Mouse (Mus musculus) granulocyte monocyte progenitor cell, adult 5-6 weeks (primary cell): Measurements from ENCODE around the gene Adgrg5. TPM values are rescaled to one million over a fixed set of nuclear protein-coding genes. Genes with fewer than 3 reads are reported as not detected.
A peak's percentile ranks its signal among the peaks of the same experiment; 100 is the strongest.

Experiments used
- ATAC-seq: replicated peaks from 2 replicates; pipeline ENCODE4 v1.8.0; 2016; ENCODE audit warnings: mild to moderate bottlenecking, moderate TSS enrichment, inconsistent platforms; ENCODE audit not compliant: poor library complexity, severe bottlenecking
- total RNA-seq, 2 experiments: library from RNA; stranded (forward) in 1 of 2; stranded (reverse) in 1 of 2; fragments of 200-712, 200-1000 nt in 1 of 2; fragments of >200 nt in 1 of 2; fragmentation: Nextera tagmentation in 1 of 2; gene quantifications; 2 replicates each; pipeline ENCODE4 v1.2.3; 2014 to 2017

The Adgrg5 gene
- total RNA-seq (2014; fragmentation: Nextera tagmentation) (not detected in 2 replicates), total RNA-seq (2017) (not detected in 2 replicates)

- ATAC-seq: peak; percentile 16; the same call in 1 of the 2 replicates
Observed at GRCm38 (mm10) chr8:94923405-94923804, at the start of gene Adgrg5. Gene Adgrg5, plus strand, starts transcription at chr8:94923694.

GRCm38 (mm10) chr8:94874358-94874757 is 49.1 kb upstream of the Adgrg5 start:
- ATAC-seq: peak; percentile 42

- ATAC-seq: no peak
Observed at GRCm38 (mm10) chr8:94875096-94875870, 48.2 kb upstream of the Adgrg5 start.

GRCm38 (mm10) chr8:94875871-94876150 is 47.7 kb upstream of the Adgrg5 start:
- ATAC-seq: peak; percentile 2; the same call in 1 of the 2 replicates

GRCm38 (mm10) chr8:94876197-94876730 is 47.2 kb upstream of the Adgrg5 start, which contains the start of gene Dok4:
Gene Dok4, minus strand, starts transcription at chr8:94876330.
- peak; percentile 77 for ATAC-seq

GRCm38 (mm10) chr8:94876820-94877219 is 46.7 kb upstream of the Adgrg5 start:
- ATAC-seq: no peak

GRCm38 (mm10) chr8:94880742-94881141 is 42.8 kb upstream of the Adgrg5 start:
- no peak for ATAC-seq

- ATAC-seq: peak; percentile 67
Observed at GRCm38 (mm10) chr8:94888383-94889036, 35.0 kb upstream of the Adgrg5 start.

GRCm38 (mm10) chr8:94892917-94893316 is 30.6 kb upstream of the Adgrg5 start:
- ATAC-seq: no peak

- ATAC-seq: no peak
Observed at GRCm38 (mm10) chr8:94899262-94899661, 24.2 kb upstream of the Adgrg5 start.

GRCm38 (mm10) chr8:94900617-94901016 is 22.9 kb upstream of the Adgrg5 start:
- ATAC-seq: no peak

- no peak for ATAC-seq
Observed at GRCm38 (mm10) chr8:94901031-94901430, 22.5 kb upstream of the Adgrg5 start.

GRCm38 (mm10) chr8:94903709-94904108 is 19.8 kb upstream of the Adgrg5 start:
- ATAC-seq: no peak

GRCm38 (mm10) chr8:94904450-94905175 is 18.9 kb upstream of the Adgrg5 start:
- ATAC-seq: no peak

GRCm38 (mm10) chr8:94907591-94908300 is 15.7 kb upstream of the Adgrg5 start:
- no peak for ATAC-seq

GRCm38 (mm10) chr8:94908847-94909246 is 14.6 kb upstream of the Adgrg5 start:
- ATAC-seq: peak; percentile 85

- no peak; the same call in 1 of the 2 replicates for ATAC-seq
Observed at GRCm38 (mm10) chr8:94913061-94913660, 10.3 kb upstream of the Adgrg5 start.

- no peak for ATAC-seq
Observed at GRCm38 (mm10) chr8:94914256-94914655, 9.2 kb upstream of the Adgrg5 start.

- ATAC-seq: no peak
Observed at GRCm38 (mm10) chr8:94914701-94915101, 8.8 kb upstream of the Adgrg5 start.
